Mouse (Mus musculus): Measurements from ENCODE around the gene 1700056E22Rik. TPM values are rescaled to one million over a fixed set of nuclear protein-coding genes. Genes with fewer than 3 reads are reported as not detected.

1700056E22Rik gene
- total and polyA plus RNA-seq, 3 experiments, result 0.35 to 1.1 TPM; not detected in 1

DNA sequence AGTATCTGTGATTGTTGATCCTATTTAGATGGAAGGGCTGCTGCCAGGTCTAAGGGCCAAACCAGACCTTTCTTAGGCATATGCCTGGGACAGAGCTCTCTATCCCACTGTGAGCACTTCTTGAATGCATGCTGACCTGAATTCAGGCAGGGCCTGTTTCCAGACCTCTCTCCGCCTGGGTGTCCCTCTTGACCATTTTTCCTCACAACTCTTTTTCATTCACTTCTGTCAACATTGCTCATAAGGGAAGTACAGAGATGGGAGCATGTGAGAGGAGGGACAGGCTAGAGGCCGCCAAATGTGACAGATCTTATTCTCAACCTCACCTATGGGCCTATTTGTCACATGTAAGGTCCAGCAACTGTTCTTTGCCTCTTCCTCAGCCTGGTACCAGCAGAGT, 20.1 kb upstream of the 1700056E22Rik start:
- TF ChIP-seq RAD21 (IDR thresholded peaks at IDR 0.05; ENCODE audit: low read depth, low read length), result no peak
- TF ChIP-seq TAL1 (IDR thresholded peaks at IDR 0.05; ENCODE audit: low read length), result no peak
- TF ChIP-seq USF2 (IDR thresholded peaks at IDR 0.05; ENCODE audit: borderline replicate concordance in 1 of 2, insufficient read depth in 1 of 2, low read depth in 1 of 2, low read length in 2 of 2), result no peak
- TF ChIP-seq MEF2A (IDR thresholded peaks at IDR 0.05; ENCODE audit: extremely low read depth, insufficient replicate concordance, low read depth, low read length, poor library complexity, severe bottlenecking), result no peak
- TF ChIP-seq POLR2AphosphoS5 (IDR thresholded peaks at IDR 0.05; ENCODE audit: borderline replicate concordance, low read depth, low read length), result no peak
- no peak for TF ChIP-seq EP300 (IDR thresholded peaks at IDR 0.05; ENCODE audit: low read depth in 1 of 2, low read length in 2 of 2)
- TF ChIP-seq POLR2A (IDR thresholded peaks at IDR 0.05; ENCODE audit: control insufficient read depth in 1 of 2, insufficient read depth in 1 of 2, low read depth in 1 of 2, low read length in 2 of 2, poor library complexity in 1 of 2), result no peak
- TF ChIP-seq UBTF (IDR thresholded peaks at IDR 0.05; ENCODE audit: borderline replicate concordance, insufficient read depth, low read depth, low read length), result no peak
- TF ChIP-seq NELFE (IDR thresholded peaks at IDR 0.05; ENCODE audit: low read depth, low read length), result no peak
- TF ChIP-seq BHLHE40 (IDR thresholded peaks at IDR 0.05; ENCODE audit: borderline replicate concordance, low read depth, low read length), result no peak
- TF ChIP-seq MAX (IDR thresholded peaks at IDR 0.05; ENCODE audit: low read length), result no peak
- no peak for TF ChIP-seq ZKSCAN1 (IDR thresholded peaks at IDR 0.05; ENCODE audit: low read depth, low read length)
- no peak for TF ChIP-seq HCFC1 (IDR thresholded peaks at IDR 0.05; ENCODE audit: low read depth, low read length)
- TF ChIP-seq E2F4 (IDR thresholded peaks at IDR 0.05; ENCODE audit: borderline replicate concordance, low read depth, low read length), result no peak
- TF ChIP-seq ETS1 (IDR thresholded peaks at IDR 0.05; ENCODE audit: low read depth, low read length), result no peak
- H3K79me2 ChIP-seq (ENCODE audit: control insufficient read depth, insufficient read depth, low read length, poor library complexity), result no peaks in the 10 kb centered on the region
- peaks cover 0 to 4% of the 10 kb centered on the region in 2 experiments; a peak in 2 of 4 replicates for H3K36me3 ChIP-seq (ENCODE audit: control insufficient read depth in 1 of 2, insufficient read depth in 2 of 2, low read length in 2 of 2)
- DNase-seq (ENCODE audit: low read depth, low spot score), result no peak
- no peaks in the 10 kb centered on the region for H3K27me3 ChIP-seq (ENCODE audit: control insufficient read depth in 1 of 2, insufficient read depth in 2 of 2, low read length in 2 of 2)
- H3K9ac ChIP-seq (ENCODE audit: control insufficient read depth, low read depth, low read length, poor library complexity, severe bottlenecking), result no peak overlapping the region
- H3K9me3 ChIP-seq (replicated peaks; ENCODE audit: insufficient read depth, low read length), result no peaks in the 10 kb centered on the region
- H3K4me1 ChIP-seq (ENCODE audit: control insufficient read depth in 1 of 2, insufficient read depth in 2 of 2, low read length in 2 of 2), result peaks cover 0 to 2% of the 10 kb centered on the region in 2 experiments; a peak in 1 of 4 replicates
- no peak overlapping the region for H3K4me3 ChIP-seq (ENCODE audit: control insufficient read depth in 1 of 2, insufficient read depth in 1 of 2, low read depth in 2 of 2, low read length in 2 of 2)
- H3K27ac ChIP-seq (ENCODE audit: control insufficient read depth, low read depth, low read length), result no peak overlapping the region

DNA sequence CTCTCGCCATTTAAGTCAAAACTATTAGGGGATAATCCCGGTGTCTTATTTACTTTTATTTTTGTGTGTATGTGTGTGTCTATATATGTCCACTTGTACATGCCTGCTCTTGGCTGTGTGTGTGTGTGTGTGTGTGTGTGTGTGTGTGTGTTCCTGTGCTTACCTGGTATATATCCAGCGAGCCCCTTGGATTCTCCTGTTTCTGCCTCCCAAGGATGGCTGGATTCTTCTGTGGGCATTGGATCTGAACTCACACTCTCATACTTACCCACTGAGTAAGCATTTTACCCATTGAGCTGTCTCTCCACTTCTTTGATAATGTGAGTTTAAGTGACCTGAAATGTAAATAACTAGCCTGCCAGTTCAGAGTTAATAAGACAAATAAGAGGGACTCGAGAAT, 19.6 kb upstream of the 1700056E22Rik start:
- H3K27me3 ChIP-seq (ENCODE audit: control insufficient read depth in 1 of 2, insufficient read depth in 2 of 2, low read length in 2 of 2), result no peaks in the 10 kb centered on the region
- peaks cover 0 to 4% of the 10 kb centered on the region in 2 experiments; a peak in 1 of 4 replicates for H3K4me1 ChIP-seq (ENCODE audit: control insufficient read depth in 1 of 2, insufficient read depth in 2 of 2, low read length in 2 of 2)
- peaks cover 0 to 4% of the 10 kb centered on the region in 2 experiments; a peak in 2 of 4 replicates for H3K36me3 ChIP-seq (ENCODE audit: control insufficient read depth in 1 of 2, insufficient read depth in 2 of 2, low read length in 2 of 2)
- H3K27ac ChIP-seq (ENCODE audit: control insufficient read depth, low read depth, low read length), result no peak overlapping the region
- no peaks in the 10 kb centered on the region for H3K9me3 ChIP-seq (replicated peaks; ENCODE audit: insufficient read depth, low read length)
- no peak for DNase-seq (ENCODE audit: low read depth, low spot score)
- no peak for TF ChIP-seq ZC3H11A (IDR thresholded peaks at IDR 0.05; ENCODE audit: low read depth, low read length)
- no peak for TF ChIP-seq GATA1 (IDR thresholded peaks at IDR 0.05; ENCODE audit: low read depth, low read length)
- no peak for TF ChIP-seq E2F4 (IDR thresholded peaks at IDR 0.05; ENCODE audit: borderline replicate concordance, low read depth, low read length)
- TF ChIP-seq GABPA (IDR thresholded peaks at IDR 0.05; ENCODE audit: low read depth, low read length), result no peak
- TF ChIP-seq TBP (IDR thresholded peaks at IDR 0.05; ENCODE audit: low read depth, low read length), result no peak
- no peak for TF ChIP-seq SIN3A (IDR thresholded peaks at IDR 0.05; ENCODE audit: low read length)
- no peak for TF ChIP-seq POLR2A (IDR thresholded peaks at IDR 0.05; ENCODE audit: control insufficient read depth in 1 of 2, insufficient read depth in 1 of 2, low read depth in 1 of 2, low read length in 2 of 2, poor library complexity in 1 of 2)
- TF ChIP-seq ZKSCAN1 (IDR thresholded peaks at IDR 0.05; ENCODE audit: low read depth, low read length), result no peak
- no peak for TF ChIP-seq MAX (IDR thresholded peaks at IDR 0.05; ENCODE audit: low read length)
- TF ChIP-seq UBTF (IDR thresholded peaks at IDR 0.05; ENCODE audit: borderline replicate concordance, insufficient read depth, low read depth, low read length), result no peak
- TF ChIP-seq SMC3 (IDR thresholded peaks at IDR 0.05; ENCODE audit: low read depth, low read length), result no peak
- H3K9ac ChIP-seq (ENCODE audit: control insufficient read depth, low read depth, low read length, poor library complexity, severe bottlenecking), result no peak overlapping the region
- H3K4me3 ChIP-seq (ENCODE audit: control insufficient read depth in 1 of 2, insufficient read depth in 1 of 2, low read depth in 2 of 2, low read length in 2 of 2), result no peak overlapping the region
- H3K79me2 ChIP-seq (ENCODE audit: control insufficient read depth, insufficient read depth, low read length, poor library complexity), result no peaks in the 10 kb centered on the region; the same call in 1 of the 2 replicates
